Mouse (Mus musculus) heart, postnatal 4 days (tissue): ENCODE results near the gene Scd3. TPM values are rescaled to one million over a fixed set of nuclear protein-coding genes. Genes with fewer than 3 reads are reported as not detected.
"Not testable (repeated sequence)": the region's sequence is repeated elsewhere in the genome, so short reads cannot be mapped to it uniquely, and the experiment has no call there.

ENCODE experiments used
- DNase-seq: peaks from one replicate; pipeline ENCODE4 v3.0.0; 2021
- total RNA-seq, 2 experiments: library from RNA; stranded (reverse); gene quantifications; 2 replicates each; pipeline ENCODE4 v1.2.3; 2021

Scd3 gene
- total RNA-seq, 2 experiments from 2014 or later, result not detected

- DNase-seq, result no peak
Measured at GRCm38 (mm10) chr19:44237471-44238006, 34.5 kb downstream of the Scd3 start.

- DNase-seq, result no peak
Measured at GRCm38 (mm10) chr19:44238906-44239305, 35.8 kb downstream of the Scd3 start.

DNA sequence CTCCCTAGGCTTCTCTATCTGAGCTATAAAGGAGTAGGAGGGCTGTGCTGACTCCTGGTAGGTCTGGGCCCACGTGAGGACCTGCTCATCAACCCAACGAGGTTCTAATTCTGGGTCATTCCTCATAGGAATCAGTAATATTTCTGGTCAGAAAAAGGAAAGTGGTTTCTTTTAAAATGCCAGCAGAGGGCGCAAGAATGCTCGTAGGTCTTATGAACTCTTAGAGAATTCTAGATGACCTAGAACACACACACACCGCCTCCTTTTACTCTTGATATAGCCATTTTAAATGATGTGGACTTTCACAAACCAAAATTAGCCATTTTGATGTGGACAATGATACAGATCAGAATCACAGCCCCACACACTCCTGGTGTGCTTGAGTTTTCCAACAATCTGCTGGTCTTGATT, 42.7 kb downstream of the Scd3 start:
- DNase-seq, result peak; percentile 50

GRCm38 (mm10) chr19:44246341-44246911, 43.4 kb downstream of the Scd3 start:
- no peak for DNase-seq

DNA sequence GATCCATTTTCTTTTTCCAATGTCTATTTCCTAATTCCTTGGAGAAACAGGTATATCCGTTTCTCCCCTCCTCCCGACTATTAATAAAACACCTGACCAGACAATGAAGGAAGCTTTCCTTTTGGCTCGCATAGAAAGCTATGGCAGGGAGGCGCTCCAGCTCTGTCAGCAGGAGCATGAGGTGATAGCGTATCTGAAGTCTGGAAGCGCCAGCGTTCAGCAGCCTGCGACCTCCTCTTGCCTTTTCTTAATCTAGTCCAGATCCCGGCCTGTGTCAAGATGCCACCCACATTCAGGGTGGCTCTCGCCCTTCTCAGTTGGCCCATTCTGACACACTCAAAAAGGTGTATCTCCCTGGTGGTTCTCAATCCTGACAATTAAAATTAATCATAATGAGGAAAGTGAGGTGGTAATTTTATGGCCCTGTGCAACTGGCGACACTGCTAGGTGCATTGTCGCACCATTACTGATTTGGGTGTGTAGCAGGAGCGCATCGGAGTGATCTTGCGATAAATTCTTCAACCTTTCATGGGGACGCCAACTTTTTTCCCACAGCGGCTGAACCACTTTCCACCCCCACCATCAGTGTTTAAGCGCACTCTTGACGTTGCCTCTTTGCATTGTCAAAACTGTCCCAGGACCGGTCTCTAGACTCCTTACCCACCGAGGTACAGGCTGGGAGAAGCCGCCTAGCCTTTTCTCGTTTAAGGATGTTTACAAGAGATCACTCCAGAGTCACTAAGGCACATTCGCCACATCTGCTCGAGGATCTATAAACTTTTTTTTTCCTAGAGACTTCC, 44.4 kb downstream of the Scd3 start:
- no peak for DNase-seq

DNA sequence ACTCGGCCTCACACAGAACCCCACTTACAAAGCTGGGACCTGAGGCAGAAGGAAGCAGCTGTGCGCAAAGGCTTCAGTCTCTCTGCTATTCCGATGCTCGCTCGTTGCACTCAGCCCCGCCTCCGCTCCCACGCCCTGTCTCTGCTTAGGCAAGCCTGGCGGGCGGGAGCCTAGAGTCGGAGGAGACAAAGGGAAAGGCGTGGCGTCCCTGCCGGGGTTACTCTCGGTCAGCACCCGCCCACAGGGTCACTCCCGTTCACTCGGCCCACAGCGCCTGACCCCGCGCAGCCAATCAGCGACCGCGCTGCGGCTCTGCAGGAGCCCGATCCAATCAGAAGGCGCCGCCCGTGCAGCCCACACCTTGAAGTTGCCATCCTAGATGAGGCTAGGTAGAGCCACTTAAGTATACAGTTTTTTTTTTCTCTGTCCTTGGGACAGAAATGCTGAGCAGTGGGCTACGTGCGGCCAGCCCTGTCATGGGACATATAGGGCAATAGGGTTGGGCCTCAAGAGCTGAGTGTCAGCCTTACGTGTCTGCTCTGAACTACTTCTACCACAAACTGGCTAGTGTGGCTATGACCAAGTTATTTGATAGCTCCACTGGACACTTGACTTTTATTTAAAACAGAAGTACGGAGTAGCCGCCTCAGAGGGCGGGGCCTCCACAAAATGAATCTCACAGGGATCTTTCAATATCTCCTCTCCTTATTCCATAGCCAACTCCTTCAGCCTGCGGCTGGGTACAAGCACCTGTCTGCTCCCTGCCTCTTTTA, 45.2 kb downstream of the Scd3 start:
- peak; percentile 96 for DNase-seq

GRCm38 (mm10) chr19:44248854-44249351, 45.8 kb downstream of the Scd3 start:
- no peak for DNase-seq

DNA sequence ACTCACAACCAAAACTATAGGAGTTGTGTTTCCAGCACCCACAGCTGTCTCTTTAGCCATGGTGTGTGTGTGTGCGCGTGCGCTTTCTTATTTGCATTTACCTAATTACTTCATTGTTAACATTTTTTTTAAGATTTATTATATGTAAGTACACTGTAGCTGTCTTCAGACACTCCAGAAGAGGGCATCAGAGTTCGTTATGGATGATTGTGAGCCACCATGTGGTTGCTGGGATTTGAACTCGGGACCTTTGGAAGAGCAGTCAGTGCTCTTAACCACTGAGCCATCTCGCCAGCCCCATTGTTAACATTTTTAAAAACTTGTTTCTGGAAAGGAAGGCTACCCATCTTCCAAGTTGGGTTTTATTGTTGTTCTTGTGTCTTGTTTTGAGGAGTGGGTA, 48.1 kb downstream of the Scd3 start:
- DNase-seq, result not testable (repeated sequence)

- DNase-seq, result no peak
Measured at GRCm38 (mm10) chr19:44251936-44252558, 49.0 kb downstream of the Scd3 start.

DNA sequence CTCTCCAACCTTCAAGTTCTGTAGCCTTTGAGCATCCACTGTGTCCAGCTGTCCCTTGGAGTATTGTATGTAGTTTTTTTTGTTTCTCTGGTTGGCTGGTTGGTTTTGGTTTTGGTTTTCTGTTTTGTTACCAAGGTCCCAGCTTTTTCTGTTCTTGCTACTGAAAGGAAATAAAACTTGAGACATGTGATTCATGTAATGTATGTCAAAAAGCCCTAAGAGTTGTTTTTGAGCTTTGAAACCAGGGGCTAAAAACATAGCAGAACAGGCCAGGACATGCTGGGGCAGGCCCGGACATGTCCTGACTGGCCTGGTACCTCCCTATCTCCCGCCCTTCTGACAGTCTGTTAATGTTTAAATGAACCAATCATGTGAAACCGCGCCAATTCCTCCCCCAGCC, 51.0 kb downstream of the Scd3 start:
- not testable (repeated sequence) for DNase-seq

GRCm38 (mm10) chr19:44257377-44257966, 54.4 kb downstream of the Scd3 start:
- DNase-seq, result no peak

DNA sequence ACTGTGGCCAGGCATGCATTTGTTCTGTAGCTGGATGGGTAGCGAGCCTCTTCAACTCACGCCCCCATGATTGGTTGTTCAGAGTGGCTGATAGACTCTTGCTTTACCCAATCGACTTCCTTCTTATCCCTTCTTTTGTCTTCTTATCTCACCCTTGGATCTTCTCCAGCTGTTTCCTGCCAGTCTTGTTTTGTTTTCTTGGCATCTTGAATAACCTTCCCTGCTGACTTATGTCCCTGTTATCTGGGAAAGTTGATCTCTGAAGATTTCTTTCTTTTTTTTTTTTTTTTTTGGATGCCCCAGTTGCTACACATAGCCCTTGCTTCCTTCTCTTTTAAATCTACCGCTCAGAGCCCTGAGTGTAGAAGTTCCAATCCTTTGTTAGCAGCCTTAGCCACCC, 56.4 kb downstream of the Scd3 start:
- no peak for DNase-seq

DNA sequence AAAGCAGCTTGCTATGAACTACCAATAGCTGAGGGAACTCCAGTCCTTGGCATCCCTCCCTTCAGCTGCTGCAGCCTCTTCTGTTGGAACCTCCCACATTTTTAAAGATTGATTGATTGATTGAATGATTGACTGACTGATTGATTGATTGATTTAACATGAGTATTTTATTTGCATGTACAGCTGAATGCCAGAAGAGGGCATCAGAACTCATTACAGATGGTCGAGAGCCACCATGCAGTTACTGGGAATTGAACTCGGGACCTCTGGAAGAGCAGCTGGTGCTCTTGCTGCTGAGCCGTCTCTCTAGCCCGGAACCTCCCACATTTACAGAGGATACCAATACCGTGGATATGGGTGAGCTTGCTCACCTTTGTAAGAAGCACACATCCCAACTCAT, 57.4 kb downstream of the Scd3 start:
- DNase-seq, result no peak

DNA sequence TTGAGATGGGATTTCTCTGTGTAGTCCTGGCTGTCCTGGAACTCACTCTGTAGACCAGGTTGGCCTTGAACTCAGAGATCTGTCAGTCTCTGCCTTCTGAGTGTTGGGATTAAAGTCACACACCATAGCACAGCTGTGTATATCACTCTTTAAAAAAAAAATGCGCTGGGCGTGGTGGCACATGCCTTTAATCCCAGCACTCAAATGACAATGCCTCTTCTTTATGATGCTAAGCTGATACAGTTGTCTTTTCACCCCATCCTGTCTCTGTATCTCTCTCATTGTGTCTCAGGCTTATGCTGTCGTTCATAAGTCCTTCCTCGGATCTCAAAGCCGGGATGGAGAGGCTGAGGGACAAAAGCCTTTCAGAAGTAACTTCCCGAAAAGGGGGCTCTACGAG, 58.7 kb downstream of the Scd3 start:
- no peak for DNase-seq

DNA sequence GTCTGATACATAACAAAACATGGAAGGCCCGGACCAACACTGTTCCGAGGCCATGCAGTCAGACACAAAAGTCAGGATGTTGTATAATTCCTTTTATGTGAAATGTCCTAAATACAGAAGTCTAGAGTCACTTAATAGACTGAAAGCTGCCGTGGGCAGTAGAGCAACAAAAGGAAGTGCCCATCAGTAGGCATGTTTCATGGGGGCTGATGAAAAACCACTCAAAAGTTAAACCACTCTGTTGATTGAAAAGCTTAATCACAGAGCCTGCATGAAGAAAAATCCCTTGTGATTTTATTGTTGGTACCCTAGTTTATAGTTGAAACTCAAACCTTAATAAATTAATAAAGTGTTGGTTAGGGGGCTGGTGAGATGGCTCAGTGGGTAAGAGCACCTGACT, 60.5 kb downstream of the Scd3 start:
- DNase-seq, result no peak

GRCm38 (mm10) chr19:44264226-44264625, 61.2 kb downstream of the Scd3 start:
- DNase-seq, result no peak

DNA sequence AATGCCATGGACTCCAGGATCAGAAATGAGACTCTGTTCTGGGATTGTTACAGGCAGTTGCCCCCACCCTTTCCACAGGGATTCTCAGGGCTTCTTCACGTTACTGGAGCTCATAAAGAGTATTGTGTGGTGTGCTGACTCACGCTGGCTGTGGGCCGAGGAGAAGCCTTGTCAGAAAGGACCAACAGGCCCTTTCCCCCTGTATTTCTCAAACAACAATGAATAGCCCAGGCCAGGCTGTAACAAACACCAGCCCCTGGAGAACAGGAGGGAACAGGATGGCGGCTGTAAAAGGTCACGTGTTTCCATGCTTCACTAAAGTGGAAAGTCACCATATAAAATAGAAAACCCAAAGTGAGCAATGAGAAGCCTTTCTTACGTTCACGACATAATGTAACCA, 62.2 kb downstream of the Scd3 start:
- no peak for DNase-seq

DNA sequence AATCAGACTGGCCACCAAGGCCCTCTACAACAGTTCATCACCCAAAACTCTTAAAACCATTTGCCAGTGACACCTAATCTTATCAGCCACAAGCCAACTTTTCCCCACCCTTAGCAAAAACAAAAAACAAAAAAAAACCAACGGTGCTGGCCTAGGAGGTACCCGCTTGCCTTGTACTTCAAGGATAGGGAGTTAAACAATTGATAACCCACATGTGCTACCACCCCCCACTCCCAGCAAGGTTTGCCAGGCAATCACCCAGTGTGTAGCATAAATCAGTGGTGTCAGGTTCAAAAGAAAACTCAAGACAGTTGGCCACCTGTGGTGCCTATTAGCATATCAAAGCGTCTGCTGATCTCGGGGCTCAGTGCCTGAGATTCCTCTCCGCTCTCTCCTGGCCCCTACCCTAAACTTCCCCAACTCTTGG, 62.9 kb downstream of the Scd3 start:
- no peak for DNase-seq

- DNase-seq, result no peak
Measured at GRCm38 (mm10) chr19:44266458-44266823, 63.4 kb downstream of the Scd3 start.

DNA sequence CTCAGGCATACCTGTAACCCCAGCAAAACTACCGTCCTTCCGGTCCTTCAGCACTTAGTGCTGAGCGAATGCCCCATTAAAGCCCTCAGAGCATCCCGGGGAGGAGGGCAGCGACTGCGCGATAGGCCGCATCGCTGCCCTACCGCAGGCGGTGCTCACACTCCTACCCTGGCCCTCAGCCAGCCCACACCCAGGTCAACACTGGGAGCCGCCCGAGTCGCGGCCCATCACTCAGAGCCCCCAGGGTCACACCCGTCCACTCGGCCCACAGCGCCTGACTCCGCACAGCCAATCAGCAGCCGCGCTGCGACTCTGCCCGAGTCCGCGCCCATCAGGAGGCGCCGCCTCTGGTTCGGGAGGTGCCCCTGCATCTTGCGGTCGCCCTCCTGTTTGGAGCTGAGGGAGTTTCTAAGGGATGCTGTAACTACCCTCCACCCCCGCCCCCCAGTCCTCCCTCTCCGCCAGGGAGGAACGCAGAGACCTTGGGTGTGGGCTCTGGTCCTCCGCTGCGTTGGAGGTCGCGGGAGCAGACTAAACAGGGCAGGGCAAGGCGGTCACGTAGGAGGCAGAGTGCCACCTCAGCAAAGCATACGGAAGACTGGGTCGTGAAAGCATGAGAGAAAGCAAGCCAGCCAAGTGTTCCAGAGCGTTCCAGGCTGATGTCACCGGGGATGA, 63.9 kb downstream of the Scd3 start:
- DNase-seq, result peak; percentile 84

DNA sequence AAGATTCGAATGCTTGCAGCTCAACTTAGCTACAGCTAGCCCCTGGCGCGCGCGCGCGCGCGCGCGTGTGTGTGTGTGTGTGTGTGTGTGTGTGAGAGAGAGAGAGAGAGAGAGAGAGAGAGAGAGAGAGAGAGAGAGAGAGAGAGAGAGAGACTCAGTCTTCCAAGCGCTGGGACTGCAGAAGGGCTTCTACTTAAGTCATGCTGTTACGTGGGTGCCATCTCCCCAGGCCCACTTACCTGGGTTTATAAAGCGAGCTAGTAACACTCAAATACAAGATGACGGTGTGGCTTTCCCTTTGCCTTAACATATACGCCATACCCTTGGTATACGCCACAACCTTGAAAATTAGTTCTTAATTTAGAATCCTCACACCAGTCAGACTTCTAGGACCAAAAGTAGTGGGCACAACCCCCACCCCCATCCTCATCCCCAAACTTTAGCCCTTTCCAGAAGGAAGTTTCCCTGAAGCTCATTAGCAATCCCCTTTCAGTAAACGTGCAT, 64.5 kb downstream of the Scd3 start:
- no peak for DNase-seq
